Mouse (Mus musculus) embryonic fibroblast, embryonic 13.5 days (primary cell): Measurements from ENCODE around the gene Slc45a3. TPM values are rescaled to one million over a fixed set of nuclear protein-coding genes. Genes with fewer than 3 reads are reported as not detected.

Source experiments
- H3K27ac ChIP-seq: 2 replicates; pipeline ENCODE4 v1.5.1; 2012; ENCODE audit warnings: low read length, control low read depth, inconsistent platforms; ENCODE audit not compliant: insufficient read depth
- H3K4me1 ChIP-seq: 2 replicates; pipeline ENCODE4 v1.6.1; 2011; ENCODE audit warnings: low read length; ENCODE audit not compliant: control insufficient read depth, insufficient read depth
- H3K4me3 ChIP-seq: 2 replicates; pipeline ENCODE4 v1.5.1; 2011; ENCODE audit warnings: mild to moderate bottlenecking, control low read depth, low read length; ENCODE audit not compliant: insufficient read depth
- CTCF ChIP-seq: IDR thresholded peaks from 2 replicates; pipeline ENCODE4 v1.5.1; 2011; ENCODE audit warnings: mild to moderate bottlenecking, control low read depth, low read length, moderate library complexity, borderline replicate concordance; ENCODE audit not compliant: insufficient read depth
- POLR2A ChIP-seq: IDR thresholded peaks from 2 replicates; pipeline ENCODE4 v1.6.1; 2011; ENCODE audit warnings: low read depth, mild to moderate bottlenecking, control low read depth, low read length, moderate library complexity
- polyA plus RNA-seq: library from polyadenylated mRNA; stranded (reverse); fragments of >200 nt; gene quantifications from 2 replicates; pipeline ENCODE4 v1.2.4, GENCODE M21; 2011; ENCODE audit warnings: low read depth; ENCODE audit not compliant: missing spikeins, insufficient read length

Gene Slc45a3
- polyA plus RNA-seq: 0.30 TPM in 1 of 2 replicates, not detected in the other

- peak within 1 kb of the TSS; percentile 60 for H3K4me3 ChIP-seq
- no peaks in the 10 kb centered on the region for H3K4me1 ChIP-seq
- H3K27ac ChIP-seq: no peak within 1 kb of the TSS
- TF ChIP-seq POLR2A: no peak
- no peak for TF ChIP-seq CTCF
These were observed at the start of gene Slc45a3 for GRCm38 (mm10) chr1:131962606-131963084. Gene Slc45a3, plus strand, starts transcription at chr1:131962967.

- no peak overlapping the region for H3K27ac ChIP-seq
- no peak for TF ChIP-seq CTCF
- TF ChIP-seq POLR2A: no peak
These were observed 45.1 kb upstream of the Slc45a3 start for GRCm38 (mm10) chr1:131917634-131918033.

GRCm38 (mm10) chr1:131919052-131919451 lies 43.7 kb upstream of the Slc45a3 start:
- no peaks in the 10 kb centered on the region; the same call in 1 of the 2 replicates for H3K4me1 ChIP-seq
- H3K4me3 ChIP-seq: no peak overlapping the region
- no peak for TF ChIP-seq POLR2A
- TF ChIP-seq CTCF: no peak
- H3K27ac ChIP-seq: no peak overlapping the region

More at GRCm38 (mm10) chr1:131917634-131918033, 45.1 kb upstream of the Slc45a3 start:
- Histone ChIP-seq H3K4me1 (no peaks in the 10 kb centered on the region; the same call in 1 of the 2 replicates), H3K4me3 (no peak overlapping the region)

GRCm38 (mm10) chr1:131922100-131922499 lies 40.7 kb upstream of the Slc45a3 start:
- Histone ChIP-seq H3K27ac (no peak overlapping the region), H3K4me3 (no peak overlapping the region), H3K4me1 (no peaks in the 10 kb centered on the region; the same call in 1 of the 2 replicates)
- TF ChIP-seq CTCF (no peak), POLR2A (no peak)

GRCm38 (mm10) chr1:131933471-131933870 lies 29.3 kb upstream of the Slc45a3 start:
- no peak for TF ChIP-seq CTCF
- H3K27ac ChIP-seq: no peak overlapping the region

GRCm38 (mm10) chr1:131937659-131938305 lies 25.0 kb upstream of the Slc45a3 start:
- TF ChIP-seq CTCF: peak; percentile 86; the same call in 1 of the 2 replicates
- TF ChIP-seq POLR2A: no peak
- H3K27ac ChIP-seq: no peak overlapping the region
- no peak overlapping the region for H3K4me3 ChIP-seq
- H3K4me1 ChIP-seq: peaks cover 4% of the 10 kb centered on the region

More at GRCm38 (mm10) chr1:131933471-131933870, 29.3 kb upstream of the Slc45a3 start:
- no peak overlapping the region for H3K4me3 ChIP-seq
- H3K4me1 ChIP-seq: no peaks in the 10 kb centered on the region

GRCm38 (mm10) chr1:131938811-131939210 lies 24.0 kb upstream of the Slc45a3 start:
- Histone ChIP-seq H3K4me1 (peaks cover 5% of the 10 kb centered on the region), H3K4me3 (no peak overlapping the region), H3K27ac (no peak overlapping the region)
- TF ChIP-seq CTCF (no peak), POLR2A (no peak)

GRCm38 (mm10) chr1:131940711-131941244 lies 22.0 kb upstream of the Slc45a3 start:
- no peak overlapping the region for H3K4me3 ChIP-seq
- peaks cover 5% of the 10 kb centered on the region for H3K4me1 ChIP-seq
- H3K27ac ChIP-seq: no peak overlapping the region
- TF ChIP-seq POLR2A (no peak), CTCF (no peak)

GRCm38 (mm10) chr1:131941501-131941900 lies 21.3 kb upstream of the Slc45a3 start:
- Histone ChIP-seq H3K4me3 (no peak overlapping the region), H3K27ac (no peak overlapping the region), H3K4me1 (peaks cover 5% of the 10 kb centered on the region)
- TF ChIP-seq CTCF (no peak), POLR2A (no peak)

GRCm38 (mm10) chr1:131942621-131943590 lies 19.9 kb upstream of the Slc45a3 start:
- peaks cover 5% of the 10 kb centered on the region for H3K4me1 ChIP-seq
- TF ChIP-seq CTCF (no peak), POLR2A (no peak)
- no peak overlapping the region for H3K4me3 ChIP-seq
- 0 out of 2 replicates have a peak overlapping the region, but pooled peaks have one; percentile 21 for H3K27ac ChIP-seq
